35 mouse cellular contexts compared by ENCODE assay signal in genomic region chr3:103081051-103081450, GRCm38 (mm10). TPM values are rescaled to one million over a fixed set of nuclear protein-coding genes. Genes with fewer than 3 reads are reported as not detected.
DNase-seq lines count a peak whose midpoint lies in the region; ATAC-seq lines count a peak whose summit lies in the region.
"Had no signal": no experiment of that assay in that cellular context is flagged by ENCODE, and none has a peak within 500 bp of the region (broad histone marks: within the 10 kb centered on the region; RNA-seq: fewer than 3 reads in every experiment).

No protein-coding gene starts in this region.

- WGBS in heart, embryonic 16.5 days: 41% methylated on average over 11 of the region's 11 CpGs

- no peaks in the 10 kb centered on the region for H3K27me3 ChIP-seq in heart, embryonic 16.5 days (ENCODE audit: control insufficient read depth, insufficient read depth, low read length)
- H3K27me3 ChIP-seq: liver, embryonic 15.5 days; lung, embryonic 15.5 days; midbrain, embryonic 15.5 days had no signal

- H3K9me3 ChIP-seq in heart, embryonic 16.5 days (replicated peaks; ENCODE audit: control insufficient read depth, low read length): no peaks in the 10 kb centered on the region
- H3K9me3 ChIP-seq: forebrain, embryonic 13.5 days; liver, embryonic 15.5 days; lung, embryonic 15.5 days; midbrain, embryonic 10.5 days; midbrain, embryonic 15.5 days had no signal

- H3K27ac ChIP-seq in heart, embryonic 16.5 days (ENCODE audit: low read length): no peak overlapping the region
- H3K27ac ChIP-seq: forebrain, embryonic 13.5 days; heart, adult 2 months; hindbrain, embryonic 14.5 days; liver, embryonic 15.5 days; lung, embryonic 15.5 days; midbrain, embryonic 10.5 days; midbrain, embryonic 15.5 days had no signal

- H3K4me2 ChIP-seq in heart, embryonic 16.5 days (ENCODE audit: low read depth, low read length): no peak overlapping the region
- H3K4me2 ChIP-seq: forebrain, embryonic 13.5 days; hindbrain, embryonic 14.5 days; liver, embryonic 15.5 days; lung, embryonic 15.5 days; midbrain, embryonic 15.5 days had no signal

- no peak overlapping the region for H3K4me3 ChIP-seq in heart, embryonic 16.5 days (ENCODE audit: low read length)
- H3K4me3 ChIP-seq: forebrain, embryonic 13.5 days; heart, adult 2 months; liver, embryonic 15.5 days; lung, embryonic 15.5 days; midbrain, embryonic 10.5 days; midbrain, embryonic 15.5 days had no signal

- H3K9ac ChIP-seq in heart, embryonic 16.5 days (ENCODE audit: low read length): no peak overlapping the region
- H3K9ac ChIP-seq: forebrain, embryonic 13.5 days; hindbrain, embryonic 14.5 days; liver, embryonic 15.5 days; lung, embryonic 15.5 days; midbrain, embryonic 15.5 days had no signal

- 0 out of 2 replicates have a peak, but pooled peaks have one; percentile 34 for ATAC-seq in heart, embryonic 16.5 days (replicated peaks; ENCODE audit: extremely low read depth, insufficient read depth, low FRiP score)
- ATAC-seq: forebrain, embryonic 13.5 days; inflammation-experienced regulatory T-cells, adult 6 months; midbrain, embryonic 15.5 days had no signal

- no peaks in the 10 kb centered on the region for H3K36me3 ChIP-seq in heart, embryonic 16.5 days (ENCODE audit: control insufficient read depth, insufficient read depth)
- H3K36me3 ChIP-seq: liver, embryonic 15.5 days; lung, embryonic 15.5 days; midbrain, embryonic 10.5 days; midbrain, embryonic 15.5 days had no signal

- H3K4me1 ChIP-seq in heart, embryonic 16.5 days (ENCODE audit: control insufficient read depth, insufficient read depth, low read length): peaks cover 3% of the 10 kb centered on the region
- H3K4me1 ChIP-seq: forebrain, embryonic 13.5 days; liver, embryonic 15.5 days; lung, embryonic 15.5 days; midbrain, embryonic 10.5 days; midbrain, embryonic 15.5 days had no signal

- DNase-seq in heart, postnatal 4 days: no peak
- DNase-seq in 3134 (ENCODE audit: extremely low read depth, insufficient read length, low spot score) (peak; percentile 47), 3T3-L1 (ENCODE audit: low read depth, low spot score) (peak; percentile 68), NIH3T3 (ENCODE audit: low read depth) (peak; percentile 27)
- no peak for DNase-seq in lung, postnatal 25 days (ENCODE audit: low spot score)
- no peak for DNase-seq in adrenal gland, postnatal 14 days
- DNase-seq: adrenal gland, postnatal 36 days; cerebellum, adult 18-20 months; cerebellum, postnatal 14 days; gastrocnemius, postnatal 36 days; heart, adult 2 months; kidney, adult 11 months; kidney, postnatal 14 days; liver; lung, postnatal 4 days; thymus, adult 2 months; thymus, postnatal 4 days had no signal

RNA-seq across cellular contexts. Expression of gene Ampd1, which starts 7.2 kb away (rescaled TPM):
- polyA plus RNA-seq in heart, embryonic 16.5 days (2015; fragmentation: Nextera tagmentation; extraction: Ambion mirVana): 0.21 and 0.88 TPM in 2 replicates
- total RNA-seq in heart, postnatal 4 days (2021): under 1 TPM; 0.25 to 0.43 TPM
- 0.56 TPM in 1 of 2 replicates, not detected in the other for total RNA-seq in adrenal gland, postnatal 14 days (2021)
- total RNA-seq: adrenal gland, postnatal 36 days; heart, adult 2 months; hematopoietic stem cell, adult 5-6 weeks; layer of hippocampus, adult 18-20 months; layer of hippocampus, postnatal 10 days; left cerebral cortex, adult 18-20 months; left cerebral cortex, postnatal 14 days had no signal
- polyA plus RNA-seq: cortical plate, adult 2 months; embryonic facial prominence, embryonic 11.5 days; forebrain, embryonic 13.5 days; frontal cortex, adult 2 months; hindbrain, embryonic 14.5 days; kidney, embryonic 14.5 days; limb, embryonic 11.5 days; midbrain, embryonic 10.5 days; midbrain, embryonic 15.5 days had no signal

RNA-seq across cellular contexts. Expression of gene Dennd2c, which starts 21.4 kb away (rescaled TPM):
- polyA plus RNA-seq in heart, embryonic 16.5 days (2015; fragmentation: Nextera tagmentation; extraction: Ambion mirVana): 4.3 and 5.8 TPM in 2 replicates
- 1 to 10 TPM; 3.6 to 4.3 TPM for total RNA-seq in heart, postnatal 4 days (2021)
- total RNA-seq in adrenal gland, postnatal 14 days (2021): 2.0 and 3.0 TPM in 2 replicates

RNA-seq across cellular contexts. Expression of gene Nras, which starts 23.0 kb away (rescaled TPM):
- 64.6 and 73.4 TPM in 2 replicates for polyA plus RNA-seq in heart, embryonic 16.5 days (2015; fragmentation: Nextera tagmentation; extraction: Ambion mirVana)
- 100 to 1,000 TPM; 120 to 122 TPM for total RNA-seq in heart, postnatal 4 days (2021)
- 57.4 and 65.0 TPM in 2 replicates for total RNA-seq in adrenal gland, postnatal 14 days (2021)

Comparison
In these comparisons a context has a peak if more than half of its experiments do, and no peak if none do; other contexts are left out.
1. DNase-seq: peak in 3134 (single experiment), 3T3-L1 (single experiment) and NIH3T3 (single experiment); none in heart, postnatal 4 days (single experiment), lung, postnatal 25 days (single experiment) and adrenal gland, postnatal 14 days (single experiment).